Mouse (Mus musculus) E14TG2a.4 (cell line): Measurements from ENCODE around the gene Gm48552.

Source experiments
- CTCF ChIP-seq: conservative IDR thresholded peaks from 2 replicates; pipeline ENCODE4 v1.5.1; 2014; ENCODE audit warnings: low read length
- NANOG ChIP-seq: IDR thresholded peaks from 2 replicates; pipeline ENCODE4 v1.6.1; 2014; ENCODE audit warnings: borderline replicate concordance, low read length, mixed read lengths
- POU5F1 ChIP-seq: IDR thresholded peaks from 2 replicates; pipeline ENCODE4 v1.6.1; 2014; ENCODE audit warnings: low read length, borderline replicate concordance

GRCm38 (mm10) chr10:81355533-81355932 is 33.3 kb upstream of the Gm48552 start:
- TF ChIP-seq CTCF (no peak), POU5F1 (no peak), NANOG (no peak)
